Mouse (Mus musculus) gastrocnemius, postnatal 10 days (tissue): ENCODE data around the gene Arhgap5. TPM values are rescaled to one million over a fixed set of nuclear protein-coding genes. Genes with fewer than 3 reads are reported as not detected.

Experiments used
- DNase-seq: peaks from one replicate; pipeline ENCODE4 v3.0.0; 2021; ENCODE audit warnings: mixed read lengths
- long read RNA-seq, 2 experiments: library from polyadenylated mRNA; stranded (forward); transcript quantifications; one replicate each; pipeline ENCODE4 v2.0.0; 2021
- total RNA-seq, 2 experiments: library from RNA; stranded (reverse); gene quantifications; 2 replicates each; pipeline ENCODE4 v1.2.3; 2021

Gene Arhgap5
- 10 to 100 TPM; 36.1 to 43.4 TPM for total RNA-seq
- long read RNA-seq, experiment 1, full-length matches to known transcripts, result 1 of 9 reads
- long read RNA-seq, experiment 1, partial matches to known transcripts, result 1 of 9 reads
- long read RNA-seq, experiment 1, other reads (novel, unspliced or antisense), result 7 of 9 reads
- long read RNA-seq, experiment 2, partial matches to known transcripts, result 2 of 7 reads
- long read RNA-seq, experiment 2, other reads (novel, unspliced or antisense), result 5 of 7 reads

GRCm38 (mm10) chr12:52503456-52504320 lies at the start of gene Arhgap5:
Gene Arhgap5 (plus strand): TSS chr12:52503972.
- peak; percentile 96 for DNase-seq

- no peak for DNase-seq
Measured at GRCm38 (mm10) chr12:52464593-52464992, 39.2 kb upstream of the Arhgap5 start.

- no peak for DNase-seq
Measured at GRCm38 (mm10) chr12:52471621-52472020, 32.2 kb upstream of the Arhgap5 start.

- DNase-seq, result no peak
Measured at GRCm38 (mm10) chr12:52473988-52474968, 29.5 kb upstream of the Arhgap5 start.

- no peak for DNase-seq
Measured at GRCm38 (mm10) chr12:52476036-52476435, 27.7 kb upstream of the Arhgap5 start.

- DNase-seq, result no peak
Measured at GRCm38 (mm10) chr12:52478611-52479010, 25.2 kb upstream of the Arhgap5 start.

GRCm38 (mm10) chr12:52479323-52479722 lies 24.4 kb upstream of the Arhgap5 start:
- no peak for DNase-seq

GRCm38 (mm10) chr12:52480851-52481250 lies 22.9 kb upstream of the Arhgap5 start:
- DNase-seq, result no peak

GRCm38 (mm10) chr12:52481969-52482550 lies 21.7 kb upstream of the Arhgap5 start:
- DNase-seq, result no peak

- DNase-seq, result no peak
Measured at GRCm38 (mm10) chr12:52483219-52483618, 20.6 kb upstream of the Arhgap5 start.

- no peak for DNase-seq
Measured at GRCm38 (mm10) chr12:52488266-52488975, 15.4 kb upstream of the Arhgap5 start.

- no peak for DNase-seq
Measured at GRCm38 (mm10) chr12:52493281-52493681, 10.5 kb upstream of the Arhgap5 start.

GRCm38 (mm10) chr12:52497209-52497608 lies 6.6 kb upstream of the Arhgap5 start:
- no peak for DNase-seq

GRCm38 (mm10) chr12:52500915-52501833 lies 2.6 kb upstream of the Arhgap5 start:
- DNase-seq, result no peak

GRCm38 (mm10) chr12:52502161-52502560 lies 1.6 kb upstream of the Arhgap5 start:
- no peak for DNase-seq

- DNase-seq, result no peak
Measured at GRCm38 (mm10) chr12:52503131-52503455, 679 bp upstream of the Arhgap5 start.

GRCm38 (mm10) chr12:52504331-52505181 lies 784 bp downstream of the Arhgap5 start:
- DNase-seq, result no peak

- DNase-seq, result no peak
Measured at GRCm38 (mm10) chr12:52524699-52525098, 20.9 kb downstream of the Arhgap5 start.

GRCm38 (mm10) chr12:52525486-52525885 lies 21.7 kb downstream of the Arhgap5 start:
- no peak for DNase-seq
